Mouse (Mus musculus): ENCODE measurements around the gene Rcan1. TPM values are rescaled to one million over a fixed set of nuclear protein-coding genes. Genes with fewer than 3 reads are reported as not detected.
A peak's percentile ranks its signal among the peaks of the same experiment; 100 is the strongest.

Gene Rcan1
- polyA plus RNA-seq, 1 experiment from 2014 or later = 37.9 TPM

- WGBS = 18% methylated on average over 9 of the region's 9 CpGs
- peak; percentile 45; the same call in 1 of the 2 replicates for ATAC-seq (replicated peaks; ENCODE audit: low FRiP score, low read depth)
Measured at GRCm38 (mm10) chr16:92358734-92359133, 111.9 kb downstream of the Rcan1 start.

GRCm38 (mm10) chr16:92357566-92357965 lies 113.1 kb downstream of the Rcan1 start:
- H3K4me3 ChIP-seq (replicated peaks; ENCODE audit: low read depth, low read length) = no peak overlapping the region
- no peak for ATAC-seq (replicated peaks; ENCODE audit: low FRiP score, low read depth)

More at GRCm38 (mm10) chr16:92358734-92359133, 111.9 kb downstream of the Rcan1 start:
- H3K27ac ChIP-seq = peak overlapping the region; percentile 32; the same call in 1 of the 2 replicates
- no peak for DNase-seq (ENCODE audit: low spot score)
- no peak overlapping the region for H3K9ac ChIP-seq (ENCODE audit: low read depth, low read length)
- peaks cover 7% of the 10 kb centered on the region; the same call in 1 of the 2 replicates for H3K4me1 ChIP-seq (replicated peaks; ENCODE audit: insufficient read depth, low read length)
- H3K27me3 ChIP-seq (ENCODE audit: insufficient read depth, low read length) = no peaks in the 10 kb centered on the region
- no peak for TF ChIP-seq CTCF (IDR thresholded peaks at IDR 0.05; ENCODE audit: low read depth)
- H3K4me2 ChIP-seq (ENCODE audit: low read length) = no peak overlapping the region
- no peaks in the 10 kb centered on the region for H3K9me3 ChIP-seq (replicated peaks; ENCODE audit: low read length)
- H3K4me3 ChIP-seq (replicated peaks; ENCODE audit: low read depth, low read length) = no peak overlapping the region
- H3K36me3 ChIP-seq (ENCODE audit: insufficient read depth, low read length) = no peaks in the 10 kb centered on the region

GRCm38 (mm10) chr16:92357023-92357422 lies 113.6 kb downstream of the Rcan1 start:
- H3K27me3 ChIP-seq (ENCODE audit: insufficient read depth, low read length) = no peaks in the 10 kb centered on the region
- H3K27ac ChIP-seq = no peak overlapping the region
- no peak overlapping the region for H3K4me3 ChIP-seq (replicated peaks; ENCODE audit: low read depth, low read length)
- H3K4me2 ChIP-seq (ENCODE audit: low read length) = no peak overlapping the region
- H3K4me1 ChIP-seq (replicated peaks; ENCODE audit: insufficient read depth, low read length) = peaks cover 7% of the 10 kb centered on the region; the same call in 1 of the 2 replicates
- no peak for DNase-seq (ENCODE audit: low spot score)
- H3K9me3 ChIP-seq (replicated peaks; ENCODE audit: low read length) = no peaks in the 10 kb centered on the region
- no peak for ATAC-seq (replicated peaks; ENCODE audit: low FRiP score, low read depth)
- no peak overlapping the region for H3K9ac ChIP-seq (ENCODE audit: low read depth, low read length)
- H3K36me3 ChIP-seq (ENCODE audit: insufficient read depth, low read length) = no peaks in the 10 kb centered on the region
- TF ChIP-seq CTCF (IDR thresholded peaks at IDR 0.05; ENCODE audit: low read depth) = no peak
- WGBS = 55% methylated on average over 9 of the region's 9 CpGs

More at GRCm38 (mm10) chr16:92357566-92357965, 113.1 kb downstream of the Rcan1 start:
- no peak for DNase-seq (ENCODE audit: low spot score)
- no peaks in the 10 kb centered on the region for H3K36me3 ChIP-seq (ENCODE audit: insufficient read depth, low read length)
- no peaks in the 10 kb centered on the region for H3K27me3 ChIP-seq (ENCODE audit: insufficient read depth, low read length)
- H3K27ac ChIP-seq = no peak overlapping the region
- peaks cover 7% of the 10 kb centered on the region; the same call in 1 of the 2 replicates for H3K4me1 ChIP-seq (replicated peaks; ENCODE audit: insufficient read depth, low read length)
- H3K9ac ChIP-seq (ENCODE audit: low read depth, low read length) = no peak overlapping the region
- no peak for TF ChIP-seq CTCF (IDR thresholded peaks at IDR 0.05; ENCODE audit: low read depth)
- H3K4me2 ChIP-seq (ENCODE audit: low read length) = no peak overlapping the region
- no peaks in the 10 kb centered on the region for H3K9me3 ChIP-seq (replicated peaks; ENCODE audit: low read length)
- WGBS = 38% methylated on average over 10 of the region's 10 CpGs

- Histone ChIP-seq H3K27ac (no peak overlapping the region), H3K4me1 (replicated peaks; ENCODE audit: insufficient read depth, low read length) (peaks cover 7% of the 10 kb centered on the region; the same call in 1 of the 2 replicates), H3K9me3 (replicated peaks; ENCODE audit: low read length) (no peaks in the 10 kb centered on the region), H3K9ac (ENCODE audit: low read depth, low read length) (no peak overlapping the region), H3K36me3 (ENCODE audit: insufficient read depth, low read length) (no peaks in the 10 kb centered on the region), H3K4me3 (replicated peaks; ENCODE audit: low read depth, low read length) (no peak overlapping the region), H3K4me2 (ENCODE audit: low read length) (no peak overlapping the region), H3K27me3 (ENCODE audit: insufficient read depth, low read length) (no peaks in the 10 kb centered on the region)
- DNase-seq (ENCODE audit: low spot score) = no peak
- WGBS = 80% methylated on average over 11 of the region's 11 CpGs
- no peak for TF ChIP-seq CTCF (IDR thresholded peaks at IDR 0.05; ENCODE audit: low read depth)
- ATAC-seq (replicated peaks; ENCODE audit: low FRiP score, low read depth) = no peak
Measured at GRCm38 (mm10) chr16:92355982-92356381, 114.7 kb downstream of the Rcan1 start.

GRCm38 (mm10) chr16:92355366-92355765 lies 115.3 kb downstream of the Rcan1 start:
- Histone ChIP-seq H3K9me3 (replicated peaks; ENCODE audit: low read length) (no peaks in the 10 kb centered on the region), H3K27ac (no peak overlapping the region), H3K4me1 (replicated peaks; ENCODE audit: insufficient read depth, low read length) (peaks cover 7% of the 10 kb centered on the region; the same call in 1 of the 2 replicates), H3K4me2 (ENCODE audit: low read length) (no peak overlapping the region), H3K27me3 (ENCODE audit: insufficient read depth, low read length) (no peaks in the 10 kb centered on the region), H3K9ac (ENCODE audit: low read depth, low read length) (no peak overlapping the region), H3K36me3 (ENCODE audit: insufficient read depth, low read length) (no peaks in the 10 kb centered on the region), H3K4me3 (replicated peaks; ENCODE audit: low read depth, low read length) (no peak overlapping the region)
- ATAC-seq (replicated peaks; ENCODE audit: low FRiP score, low read depth) = no peak
- DNase-seq (ENCODE audit: low spot score) = no peak
- no peak for TF ChIP-seq CTCF (IDR thresholded peaks at IDR 0.05; ENCODE audit: low read depth)
- 65% methylated on average over 5 of the region's 5 CpGs for WGBS

GRCm38 (mm10) chr16:92353897-92354296 lies 116.8 kb downstream of the Rcan1 start:
- WGBS = 59% methylated on average over 2 of the region's 2 CpGs
- no peak overlapping the region for H3K4me3 ChIP-seq (replicated peaks; ENCODE audit: low read depth, low read length)
- no peaks in the 10 kb centered on the region for H3K27me3 ChIP-seq (ENCODE audit: insufficient read depth, low read length)
- no peak for TF ChIP-seq CTCF (IDR thresholded peaks at IDR 0.05; ENCODE audit: low read depth)
- no peak for ATAC-seq (replicated peaks; ENCODE audit: low FRiP score, low read depth)
- H3K9ac ChIP-seq (ENCODE audit: low read depth, low read length) = no peak overlapping the region
- H3K27ac ChIP-seq = no peak overlapping the region
- H3K36me3 ChIP-seq (ENCODE audit: insufficient read depth, low read length) = no peaks in the 10 kb centered on the region
- H3K4me2 ChIP-seq (ENCODE audit: low read length) = no peak overlapping the region
- H3K9me3 ChIP-seq (replicated peaks; ENCODE audit: low read length) = no peaks in the 10 kb centered on the region
- H3K4me1 ChIP-seq (replicated peaks; ENCODE audit: insufficient read depth, low read length) = peaks cover 7% of the 10 kb centered on the region; the same call in 1 of the 2 replicates
- DNase-seq (ENCODE audit: low spot score) = no peak

GRCm38 (mm10) chr16:92353295-92353694 lies 117.4 kb downstream of the Rcan1 start:
- peaks cover 7% of the 10 kb centered on the region; the same call in 1 of the 2 replicates for H3K4me1 ChIP-seq (replicated peaks; ENCODE audit: insufficient read depth, low read length)
- no peak for ATAC-seq (replicated peaks; ENCODE audit: low FRiP score, low read depth)
- H3K9me3 ChIP-seq (replicated peaks; ENCODE audit: low read length) = no peaks in the 10 kb centered on the region
- H3K36me3 ChIP-seq (ENCODE audit: insufficient read depth, low read length) = no peaks in the 10 kb centered on the region
- 79% methylated on average over 12 of the region's 12 CpGs for WGBS
- no peak for DNase-seq (ENCODE audit: low spot score)
- H3K9ac ChIP-seq (ENCODE audit: low read depth, low read length) = no peak overlapping the region
- H3K27ac ChIP-seq = no peak overlapping the region
- no peak overlapping the region for H3K4me3 ChIP-seq (replicated peaks; ENCODE audit: low read depth, low read length)
- no peaks in the 10 kb centered on the region for H3K27me3 ChIP-seq (ENCODE audit: insufficient read depth, low read length)
- no peak overlapping the region for H3K4me2 ChIP-seq (ENCODE audit: low read length)
- no peak for TF ChIP-seq CTCF (IDR thresholded peaks at IDR 0.05; ENCODE audit: low read depth)

Data from kidney, postnatal 0 days (tissue).